Mouse (Mus musculus): Measurements from ENCODE around the gene Tectb. TPM values are rescaled to one million over a fixed set of nuclear protein-coding genes. Genes with fewer than 3 reads are reported as not detected.

Gene Tectb
- total and polyA plus RNA-seq, 2 experiments = 0.07 to 0.18 TPM

DNA sequence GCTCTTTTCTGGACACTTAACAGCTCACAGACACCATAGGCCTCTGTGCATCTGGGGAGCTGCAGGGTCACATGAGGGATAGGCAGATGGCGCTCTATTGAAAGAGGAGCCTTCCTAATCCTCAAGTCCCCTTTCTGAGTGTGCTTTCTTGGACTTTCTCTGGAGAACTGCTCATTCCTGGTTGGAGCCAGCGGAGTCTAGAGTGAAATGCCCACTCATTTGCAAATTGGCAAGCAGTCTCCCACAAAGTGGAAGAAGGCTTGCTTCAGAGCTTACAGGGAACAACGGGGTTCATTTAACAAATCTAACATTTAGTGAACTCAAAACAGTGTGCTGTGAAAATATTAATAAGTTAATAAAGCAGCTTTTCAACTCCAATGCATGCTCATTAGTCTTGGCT lies 3.4 kb upstream of the Tectb start:
- TF ChIP-seq POLR2A (IDR thresholded peaks at IDR 0.05; ENCODE audit: extremely low read depth, insufficient read depth, low read length) = no peak
- TF ChIP-seq CTCF (IDR thresholded peaks at IDR 0.05; ENCODE audit: low read depth, low read length) = no peak
- H3K27ac ChIP-seq (replicated peaks; ENCODE audit: insufficient read depth, low read depth, low read length) = no peak overlapping the region
- WGBS = 86% methylated on average over 3 of the region's 3 CpGs
- no peaks in the 10 kb centered on the region for H3K4me1 ChIP-seq (ENCODE audit: control insufficient read depth, insufficient read depth, low read length)
- H3K79me2 ChIP-seq (ENCODE audit: control insufficient read depth, insufficient read depth, low read length) = no peaks in the 10 kb centered on the region
- no peaks in the 10 kb centered on the region for H3K36me3 ChIP-seq (ENCODE audit: control insufficient read depth, insufficient read depth, low read length)
- H3K9ac ChIP-seq (ENCODE audit: low read depth, low read length) = no peak overlapping the region
- H3K27me3 ChIP-seq (ENCODE audit: control insufficient read depth, insufficient read depth, low read length) = no peaks in the 10 kb centered on the region
- H3K4me3 ChIP-seq (ENCODE audit: insufficient read depth, low read depth, low read length) = no peak overlapping the region
- no peak for DNase-seq (ENCODE audit: extremely low read depth, low read depth, low spot score)

DNA sequence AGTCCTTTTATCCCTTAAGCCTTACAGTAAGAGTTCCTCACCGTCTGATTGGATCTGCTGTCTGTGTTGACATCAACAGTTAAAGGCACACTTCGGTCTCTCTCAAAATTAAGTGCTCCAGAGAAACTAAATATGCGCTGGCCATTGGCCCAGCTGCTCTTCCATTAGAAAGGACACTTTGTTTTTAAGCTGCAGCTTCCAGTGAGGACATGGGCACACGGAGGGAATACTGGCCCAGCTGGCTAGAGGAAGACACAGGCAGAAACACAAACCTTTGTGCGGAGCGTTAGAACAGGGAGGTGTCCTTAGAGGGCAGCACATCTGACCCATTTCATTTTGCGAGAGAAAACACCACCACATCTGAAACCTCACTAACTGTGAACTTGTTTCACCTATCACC lies 3.9 kb downstream of the Tectb start:
- Histone ChIP-seq H3K4me1 (ENCODE audit: control insufficient read depth, insufficient read depth, low read length) (no peaks in the 10 kb centered on the region), H3K9ac (ENCODE audit: low read depth, low read length) (no peak overlapping the region), H3K27me3 (ENCODE audit: control insufficient read depth, insufficient read depth, low read length) (no peaks in the 10 kb centered on the region), H3K4me3 (ENCODE audit: insufficient read depth, low read depth, low read length) (no peak overlapping the region), H3K79me2 (ENCODE audit: control insufficient read depth, insufficient read depth, low read length) (no peaks in the 10 kb centered on the region), H3K27ac (replicated peaks; ENCODE audit: insufficient read depth, low read depth, low read length) (no peak overlapping the region), H3K36me3 (ENCODE audit: control insufficient read depth, insufficient read depth, low read length) (no peaks in the 10 kb centered on the region)
- DNase-seq (ENCODE audit: extremely low read depth, low read depth, low spot score) = no peak
- WGBS = 77% methylated on average over 7 of the region's 7 CpGs
- TF ChIP-seq POLR2A (IDR thresholded peaks at IDR 0.05; ENCODE audit: extremely low read depth, insufficient read depth, low read length) = no peak
- no peak for TF ChIP-seq CTCF (IDR thresholded peaks at IDR 0.05; ENCODE audit: low read depth, low read length)

DNA sequence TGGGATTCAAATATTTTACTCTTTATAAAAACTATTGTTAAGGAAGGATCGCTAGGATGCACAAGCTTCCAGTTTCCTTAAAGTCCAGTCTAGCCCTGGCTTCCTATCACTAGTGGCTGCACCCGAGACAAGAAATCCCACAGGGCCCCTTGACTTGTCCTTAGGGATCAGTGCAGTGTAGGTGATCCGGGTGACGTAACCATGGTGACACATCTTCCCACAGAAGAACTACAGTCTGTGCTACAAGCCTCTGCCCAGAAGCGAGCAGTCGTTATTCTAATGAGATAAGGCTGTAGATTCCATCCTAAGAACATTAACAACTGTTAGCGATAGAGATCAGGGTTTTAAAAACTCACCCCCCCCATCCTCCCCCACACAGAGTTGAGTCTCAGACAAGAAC lies 4.5 kb downstream of the Tectb start:
- H3K27me3 ChIP-seq (ENCODE audit: control insufficient read depth, insufficient read depth, low read length) = no peaks in the 10 kb centered on the region
- TF ChIP-seq POLR2A (IDR thresholded peaks at IDR 0.05; ENCODE audit: extremely low read depth, insufficient read depth, low read length) (no peak), CTCF (IDR thresholded peaks at IDR 0.05; ENCODE audit: low read depth, low read length) (no peak)
- no peak for DNase-seq (ENCODE audit: extremely low read depth, low read depth, low spot score)
- no peak overlapping the region for H3K4me3 ChIP-seq (ENCODE audit: insufficient read depth, low read depth, low read length)
- no peaks in the 10 kb centered on the region for H3K79me2 ChIP-seq (ENCODE audit: control insufficient read depth, insufficient read depth, low read length)
- H3K36me3 ChIP-seq (ENCODE audit: control insufficient read depth, insufficient read depth, low read length) = no peaks in the 10 kb centered on the region
- peaks cover 5% of the 10 kb centered on the region for H3K4me1 ChIP-seq (ENCODE audit: control insufficient read depth, insufficient read depth, low read length)
- no peak overlapping the region for H3K9ac ChIP-seq (ENCODE audit: low read depth, low read length)
- 87% methylated on average over 7 of the region's 7 CpGs for WGBS
- no peak overlapping the region for H3K27ac ChIP-seq (replicated peaks; ENCODE audit: insufficient read depth, low read depth, low read length)

DNA sequence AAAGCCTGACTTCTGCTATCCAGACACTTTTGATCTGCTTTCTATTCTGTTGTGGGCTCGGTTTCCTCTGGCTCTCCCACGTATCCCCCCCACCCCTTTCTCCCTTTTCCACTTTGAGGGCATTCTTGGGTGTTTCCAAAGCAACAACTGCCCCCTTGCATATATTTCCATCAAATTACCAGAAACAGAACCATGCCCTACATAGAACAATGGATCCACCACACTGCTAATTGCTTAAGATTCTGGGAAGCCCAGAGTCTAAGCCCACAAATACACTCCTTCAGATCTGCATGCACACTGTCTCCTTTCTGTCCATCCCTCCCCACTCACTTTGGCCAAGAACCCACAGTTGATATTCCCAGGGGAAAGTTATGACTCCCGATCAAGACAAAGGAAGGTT lies 5.1 kb downstream of the Tectb start:
- Histone ChIP-seq H3K9ac (ENCODE audit: low read depth, low read length) (no peak overlapping the region), H3K79me2 (ENCODE audit: control insufficient read depth, insufficient read depth, low read length) (no peaks in the 10 kb centered on the region), H3K27ac (replicated peaks; ENCODE audit: insufficient read depth, low read depth, low read length) (no peak overlapping the region), H3K4me1 (ENCODE audit: control insufficient read depth, insufficient read depth, low read length) (peaks cover 7% of the 10 kb centered on the region), H3K36me3 (ENCODE audit: control insufficient read depth, insufficient read depth, low read length) (no peaks in the 10 kb centered on the region), H3K4me3 (ENCODE audit: insufficient read depth, low read depth, low read length) (no peak overlapping the region), H3K27me3 (ENCODE audit: control insufficient read depth, insufficient read depth, low read length) (no peaks in the 10 kb centered on the region)
- TF ChIP-seq CTCF (IDR thresholded peaks at IDR 0.05; ENCODE audit: low read depth, low read length) (no peak), POLR2A (IDR thresholded peaks at IDR 0.05; ENCODE audit: extremely low read depth, insufficient read depth, low read length) (no peak)
- 79% methylated on average over 3 of the region's 3 CpGs for WGBS
- no peak for DNase-seq (ENCODE audit: extremely low read depth, low read depth, low spot score)

DNA sequence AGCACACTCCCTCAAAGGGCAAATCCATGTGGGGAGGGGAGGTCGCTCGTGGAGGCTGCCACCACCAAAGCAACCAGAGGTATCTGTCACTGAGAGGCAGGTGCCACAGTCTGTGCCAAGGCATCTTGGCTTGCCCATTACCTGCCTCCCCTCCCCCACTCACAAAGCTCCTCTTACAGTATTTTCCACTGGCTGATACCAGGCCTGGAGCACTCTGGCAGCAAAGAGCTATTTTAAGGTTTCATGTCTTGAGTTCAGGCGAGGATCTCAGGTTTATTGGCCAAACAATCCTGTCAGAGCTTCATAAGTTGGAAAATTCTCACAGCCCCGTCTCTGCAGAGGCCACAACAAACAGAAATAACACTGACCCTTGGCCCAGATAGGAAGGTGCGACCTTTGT lies 9.5 kb downstream of the Tectb start:
- Histone ChIP-seq H3K9ac (ENCODE audit: low read depth, low read length) (0 out of 2 replicates have a peak overlapping the region, but pooled peaks have one; percentile 14), H3K79me2 (ENCODE audit: control insufficient read depth, insufficient read depth, low read length) (no peaks in the 10 kb centered on the region), H3K36me3 (ENCODE audit: control insufficient read depth, insufficient read depth, low read length) (no peaks in the 10 kb centered on the region), H3K4me3 (ENCODE audit: insufficient read depth, low read depth, low read length) (no peak overlapping the region), H3K27ac (replicated peaks; ENCODE audit: insufficient read depth, low read depth, low read length) (peak overlapping the region; percentile 35), H3K27me3 (ENCODE audit: control insufficient read depth, insufficient read depth, low read length) (no peaks in the 10 kb centered on the region), H3K4me1 (ENCODE audit: control insufficient read depth, insufficient read depth, low read length) (peaks cover 28% of the 10 kb centered on the region)
- TF ChIP-seq CTCF (IDR thresholded peaks at IDR 0.05; ENCODE audit: low read depth, low read length) (no peak), POLR2A (IDR thresholded peaks at IDR 0.05; ENCODE audit: extremely low read depth, insufficient read depth, low read length) (no peak)
- WGBS = 17% methylated on average over 5 of the region's 5 CpGs
- DNase-seq (ENCODE audit: extremely low read depth, low read depth, low spot score) = peak; percentile 78

DNA sequence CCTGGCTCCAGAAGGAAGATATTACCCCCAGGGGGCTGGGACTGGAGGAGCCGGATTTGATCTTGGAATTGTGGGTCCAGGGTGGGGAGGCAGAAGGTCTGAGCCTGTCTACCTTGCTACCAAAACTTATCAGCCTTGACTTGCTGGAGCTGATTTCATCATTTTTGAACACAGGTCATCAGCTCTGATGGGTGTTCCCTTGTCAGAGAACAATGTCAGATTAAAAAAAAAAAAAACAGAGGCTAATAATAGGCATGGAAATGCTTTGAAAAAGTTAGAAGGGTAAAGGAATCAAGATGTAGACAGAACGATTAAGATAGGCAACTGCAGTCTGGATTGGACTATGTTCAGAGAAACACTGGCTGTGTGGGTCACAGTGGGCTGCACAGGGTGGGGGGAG lies 11.1 kb downstream of the Tectb start:
- Histone ChIP-seq H3K36me3 (ENCODE audit: control insufficient read depth, insufficient read depth, low read length) (no peaks in the 10 kb centered on the region), H3K27ac (replicated peaks; ENCODE audit: insufficient read depth, low read depth, low read length) (peak overlapping the region; percentile 73)
- WGBS = 50% methylated on average over 2 of the region's 2 CpGs

More for the DNA sequence above, 11.1 kb downstream of the Tectb start:
- H3K79me2 ChIP-seq (ENCODE audit: control insufficient read depth, insufficient read depth, low read length) = no peaks in the 10 kb centered on the region
- no peaks in the 10 kb centered on the region for H3K27me3 ChIP-seq (ENCODE audit: control insufficient read depth, insufficient read depth, low read length)
- DNase-seq (ENCODE audit: extremely low read depth, low read depth, low spot score) = peak; percentile 75
- peaks cover 30% of the 10 kb centered on the region for H3K4me1 ChIP-seq (ENCODE audit: control insufficient read depth, insufficient read depth, low read length)
- no peak overlapping the region for H3K4me3 ChIP-seq (ENCODE audit: insufficient read depth, low read depth, low read length)
- H3K9ac ChIP-seq (ENCODE audit: low read depth, low read length) = peak overlapping the region; percentile 48
- TF ChIP-seq POLR2A (IDR thresholded peaks at IDR 0.05; ENCODE audit: extremely low read depth, insufficient read depth, low read length) = no peak
- no peak for TF ChIP-seq CTCF (IDR thresholded peaks at IDR 0.05; ENCODE audit: low read depth, low read length)

Data from liver, adult 2 months (tissue).